Mouse (Mus musculus): ENCODE measurements around the gene Pold1. TPM values are rescaled to one million over a fixed set of nuclear protein-coding genes. Genes with fewer than 3 reads are reported as not detected.

The Pold1 gene
- polyA plus RNA-seq, 1 experiment, result 18.1 TPM

DNA sequence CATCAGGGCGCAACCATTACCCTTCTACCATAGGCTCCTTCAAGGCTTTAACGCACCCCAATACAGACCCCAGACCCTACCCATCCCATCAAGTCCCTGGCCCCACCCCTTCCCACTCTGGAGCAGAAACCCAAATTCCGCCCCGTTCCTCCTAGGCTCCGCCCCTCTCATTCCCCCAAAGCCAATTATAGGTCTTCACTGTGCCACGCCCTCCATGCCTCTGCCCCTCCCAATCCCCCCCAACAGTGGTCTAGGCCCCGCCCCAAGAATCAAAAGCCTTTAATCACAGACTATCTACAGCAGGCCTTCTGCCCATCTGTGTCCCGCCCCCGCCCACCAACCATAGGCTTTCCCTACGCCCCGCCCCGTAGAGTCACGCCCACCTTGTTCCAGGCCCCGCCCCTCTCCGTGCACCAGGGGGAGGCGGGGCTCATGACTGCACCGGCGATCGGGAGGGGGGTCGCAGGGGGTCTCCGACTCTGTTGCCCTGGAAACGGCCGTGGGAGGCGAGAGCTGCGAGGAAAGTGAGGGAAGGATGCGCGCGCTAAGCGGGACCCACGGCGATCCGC, 4.6 kb upstream of the Pold1 start:
- Histone ChIP-seq H3K27ac (ENCODE audit: control insufficient read depth, insufficient read depth, low read depth, low read length) (peak overlapping the region; percentile 96), H3K27me3 (ENCODE audit: control insufficient read depth, insufficient read depth, low read length) (no peaks in the 10 kb centered on the region), H3K4me3 (ENCODE audit: control insufficient read depth, low read depth, low read length) (peak overlapping the region; percentile 100), H3K4me1 (ENCODE audit: control insufficient read depth, insufficient read depth, low read length) (peaks cover 3% of the 10 kb centered on the region), H3K36me3 (ENCODE audit: control insufficient read depth, insufficient read depth, low read length) (no peaks in the 10 kb centered on the region; the same call in 1 of the 2 replicates)
- no peak for TF ChIP-seq POLR2A (IDR thresholded peaks at IDR 0.05; ENCODE audit: control insufficient read depth, low read depth, low read length)
- no peak for TF ChIP-seq CTCF (IDR thresholded peaks at IDR 0.05; ENCODE audit: control insufficient read depth, insufficient read depth, insufficient replicate concordance, low read depth, low read length)

- Histone ChIP-seq H3K27me3 (ENCODE audit: control insufficient read depth, insufficient read depth, low read length) (no peaks in the 10 kb centered on the region), H3K27ac (ENCODE audit: control insufficient read depth, insufficient read depth, low read depth, low read length) (no peak overlapping the region), H3K4me1 (ENCODE audit: control insufficient read depth, insufficient read depth, low read length) (peaks cover 6% of the 10 kb centered on the region), H3K4me3 (ENCODE audit: control insufficient read depth, low read depth, low read length) (no peak overlapping the region), H3K36me3 (ENCODE audit: control insufficient read depth, insufficient read depth, low read length) (no peaks in the 10 kb centered on the region; the same call in 1 of the 2 replicates)
- TF ChIP-seq POLR2A (IDR thresholded peaks at IDR 0.05; ENCODE audit: control insufficient read depth, low read depth, low read length) (no peak), CTCF (IDR thresholded peaks at IDR 0.05; ENCODE audit: control insufficient read depth, insufficient read depth, insufficient replicate concordance, low read depth, low read length) (no peak)
Observed at GRCm38 (mm10) chr7:44552141-44552908, 3.7 kb upstream of the Pold1 start.

GRCm38 (mm10) chr7:44551731-44552130, 3.1 kb upstream of the Pold1 start:
- H3K36me3 ChIP-seq (ENCODE audit: control insufficient read depth, insufficient read depth, low read length), result no peaks in the 10 kb centered on the region; the same call in 1 of the 2 replicates
- no peaks in the 10 kb centered on the region for H3K27me3 ChIP-seq (ENCODE audit: control insufficient read depth, insufficient read depth, low read length)
- TF ChIP-seq CTCF (IDR thresholded peaks at IDR 0.05; ENCODE audit: control insufficient read depth, insufficient read depth, insufficient replicate concordance, low read depth, low read length) (no peak), POLR2A (IDR thresholded peaks at IDR 0.05; ENCODE audit: control insufficient read depth, low read depth, low read length) (no peak)
- H3K4me3 ChIP-seq (ENCODE audit: control insufficient read depth, low read depth, low read length), result no peak overlapping the region
- H3K4me1 ChIP-seq (ENCODE audit: control insufficient read depth, insufficient read depth, low read length), result peaks cover 6% of the 10 kb centered on the region
- no peak overlapping the region for H3K27ac ChIP-seq (ENCODE audit: control insufficient read depth, insufficient read depth, low read depth, low read length)

DNA sequence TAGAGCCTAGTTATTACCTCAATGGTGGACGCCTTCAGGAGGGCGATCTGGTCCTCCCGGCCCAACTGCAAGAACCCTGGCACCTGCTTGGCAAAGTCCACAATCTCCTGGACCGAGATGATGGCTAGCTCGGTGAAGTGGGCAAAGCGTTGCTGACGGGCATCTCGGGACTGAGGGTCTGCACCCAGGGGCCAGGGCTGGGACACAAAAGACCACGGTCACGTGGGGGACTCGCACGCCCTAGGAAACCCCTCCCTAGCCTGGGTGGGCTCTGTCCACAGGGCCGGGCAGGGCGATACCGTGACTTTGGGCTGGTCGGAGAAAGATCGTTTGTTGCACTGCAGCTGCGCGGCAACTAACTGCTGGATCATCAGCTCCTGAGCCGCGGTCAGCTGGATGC, 2.7 kb upstream of the Pold1 start:
- Histone ChIP-seq H3K27me3 (ENCODE audit: control insufficient read depth, insufficient read depth, low read length) (no peaks in the 10 kb centered on the region), H3K4me3 (ENCODE audit: control insufficient read depth, low read depth, low read length) (no peak overlapping the region), H3K27ac (ENCODE audit: control insufficient read depth, insufficient read depth, low read depth, low read length) (no peak overlapping the region), H3K4me1 (ENCODE audit: control insufficient read depth, insufficient read depth, low read length) (peaks cover 6% of the 10 kb centered on the region), H3K36me3 (ENCODE audit: control insufficient read depth, insufficient read depth, low read length) (no peaks in the 10 kb centered on the region; the same call in 1 of the 2 replicates)
- TF ChIP-seq CTCF (IDR thresholded peaks at IDR 0.05; ENCODE audit: control insufficient read depth, insufficient read depth, insufficient replicate concordance, low read depth, low read length) (no peak), POLR2A (IDR thresholded peaks at IDR 0.05; ENCODE audit: control insufficient read depth, low read depth, low read length) (no peak)

DNA sequence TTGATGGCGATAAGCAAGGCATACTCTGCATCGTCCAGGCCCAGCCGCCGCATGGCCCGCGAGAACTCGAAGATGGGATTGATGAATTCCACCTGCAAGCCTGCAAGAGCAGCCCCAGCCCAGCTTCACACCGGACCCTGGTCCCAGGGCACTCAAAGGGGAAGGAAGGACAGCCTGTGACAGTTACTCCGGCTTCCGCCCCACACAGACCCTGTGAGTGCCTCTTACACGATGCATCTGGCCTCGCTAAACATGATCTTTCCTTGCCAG, 1.7 kb upstream of the Pold1 start:
- Histone ChIP-seq H3K4me3 (ENCODE audit: control insufficient read depth, low read depth, low read length) (no peak overlapping the region), H3K27me3 (ENCODE audit: control insufficient read depth, insufficient read depth, low read length) (no peaks in the 10 kb centered on the region), H3K27ac (ENCODE audit: control insufficient read depth, insufficient read depth, low read depth, low read length) (no peak overlapping the region), H3K4me1 (ENCODE audit: control insufficient read depth, insufficient read depth, low read length) (peaks cover 6% of the 10 kb centered on the region), H3K36me3 (ENCODE audit: control insufficient read depth, insufficient read depth, low read length) (no peaks in the 10 kb centered on the region; the same call in 1 of the 2 replicates)
- TF ChIP-seq POLR2A (IDR thresholded peaks at IDR 0.05; ENCODE audit: control insufficient read depth, low read depth, low read length) (no peak), CTCF (IDR thresholded peaks at IDR 0.05; ENCODE audit: control insufficient read depth, insufficient read depth, insufficient replicate concordance, low read depth, low read length) (no peak)

- Histone ChIP-seq H3K27me3 (ENCODE audit: control insufficient read depth, insufficient read depth, low read length) (no peaks in the 10 kb centered on the region), H3K36me3 (ENCODE audit: control insufficient read depth, insufficient read depth, low read length) (no peaks in the 10 kb centered on the region; the same call in 1 of the 2 replicates), H3K4me1 (ENCODE audit: control insufficient read depth, insufficient read depth, low read length) (peaks cover 6% of the 10 kb centered on the region), H3K4me3 (ENCODE audit: control insufficient read depth, low read depth, low read length) (no peak overlapping the region), H3K27ac (ENCODE audit: control insufficient read depth, insufficient read depth, low read depth, low read length) (no peak overlapping the region)
- no peak for TF ChIP-seq POLR2A (IDR thresholded peaks at IDR 0.05; ENCODE audit: control insufficient read depth, low read depth, low read length)
- no peak for TF ChIP-seq CTCF (IDR thresholded peaks at IDR 0.05; ENCODE audit: control insufficient read depth, insufficient read depth, insufficient replicate concordance, low read depth, low read length)
Observed at GRCm38 (mm10) chr7:44549621-44550408, 1.2 kb upstream of the Pold1 start.

DNA sequence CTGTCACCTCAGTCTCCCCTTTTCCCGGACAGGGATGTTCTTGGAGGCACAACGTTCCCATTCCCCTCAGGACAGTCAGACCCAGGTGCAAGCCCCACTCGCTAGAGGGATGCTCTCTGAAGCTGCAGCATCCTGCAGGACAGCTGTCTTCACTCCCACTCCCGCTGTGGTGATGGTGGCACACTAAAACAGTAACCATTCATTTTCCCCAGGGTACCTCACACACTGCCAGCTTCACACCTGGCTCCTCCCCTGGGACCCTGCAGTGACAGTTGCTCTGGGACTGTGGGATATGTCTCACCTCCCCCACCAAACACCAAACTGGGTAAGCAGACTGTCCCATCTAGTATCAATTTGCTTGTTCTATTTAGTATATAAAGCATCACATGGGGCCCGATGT, 924 bp downstream of the Pold1 start:
- H3K4me3 ChIP-seq (ENCODE audit: control insufficient read depth, low read depth, low read length), result no peak overlapping the region
- TF ChIP-seq CTCF (IDR thresholded peaks at IDR 0.05; ENCODE audit: control insufficient read depth, insufficient read depth, insufficient replicate concordance, low read depth, low read length), result no peak
- TF ChIP-seq POLR2A (IDR thresholded peaks at IDR 0.05; ENCODE audit: control insufficient read depth, low read depth, low read length), result no peak
- H3K36me3 ChIP-seq (ENCODE audit: control insufficient read depth, insufficient read depth, low read length), result no peaks in the 10 kb centered on the region; the same call in 1 of the 2 replicates
- no peaks in the 10 kb centered on the region for H3K27me3 ChIP-seq (ENCODE audit: control insufficient read depth, insufficient read depth, low read length)
- H3K27ac ChIP-seq (ENCODE audit: control insufficient read depth, insufficient read depth, low read depth, low read length), result no peak overlapping the region
- H3K4me1 ChIP-seq (ENCODE audit: control insufficient read depth, insufficient read depth, low read length), result peaks cover 6% of the 10 kb centered on the region
